Mouse (Mus musculus) liver, embryonic 15.5 days (tissue): ENCODE measurements around the gene Iqschfp. TPM values are rescaled to one million over a fixed set of nuclear protein-coding genes. Genes with fewer than 3 reads are reported as not detected.

Experiments
- ATAC-seq: fragments of 200-750 bp; cut with Nextera tagmentation; 2 replicates; pipeline ENCODE4 v1.8.0; 2017; ENCODE audit warnings: moderate number of reproducible peaks, mild to moderate bottlenecking, moderate library complexity; ENCODE audit not compliant: insufficient read depth
- H3K27ac ChIP-seq: fragments of 300-500 bp; sonication (generic); replicated peaks from 2 replicates; pipeline ENCODE4 v1.5.1; 2015; ENCODE audit warnings: mild to moderate bottlenecking, inconsistent platforms
- H3K27me3 ChIP-seq: fragments of 300-500 bp; sonication (generic); 2 replicates; pipeline ENCODE4 v1.6.1; 2015; ENCODE audit warnings: mild to moderate bottlenecking, inconsistent platforms
- H3K36me3 ChIP-seq: fragments of 300-500 bp; sonication (generic); replicated peaks from 2 replicates; pipeline ENCODE4 v1.6.1; 2015; ENCODE audit warnings: moderate library complexity, mild to moderate bottlenecking, inconsistent platforms
- H3K4me1 ChIP-seq: fragments of 300-500 bp; sonication (generic); replicated peaks from 2 replicates; pipeline ENCODE4 v1.6.1; 2015; ENCODE audit warnings: inconsistent platforms
- H3K4me2 ChIP-seq: fragments of 300-500 bp; sonication (generic); 2 replicates; pipeline ENCODE4 v1.6.1; 2015; ENCODE audit warnings: moderate library complexity, mild to moderate bottlenecking, inconsistent platforms
- H3K4me3 ChIP-seq: fragments of 300-500 bp; sonication (generic); replicated peaks from 2 replicates; pipeline ENCODE4 v1.5.1; 2015; ENCODE audit warnings: mild to moderate bottlenecking, inconsistent platforms
- H3K9ac ChIP-seq: fragments of 300-500 bp; sonication (generic); 2 replicates; pipeline ENCODE4 v1.6.1; 2015; ENCODE audit warnings: moderate library complexity, mild to moderate bottlenecking, inconsistent platforms
- H3K9me3 ChIP-seq: fragments of 300-500 bp; sonication (generic); replicated peaks from 2 replicates; pipeline ENCODE4 v1.6.1; 2016; ENCODE audit warnings: inconsistent platforms
- WGBS: fragments of 180-500 bp; shearing (Covaris S2); methylation state at CpG from one replicate; pipeline ENCODE4 v1.1.7; 2015; ENCODE audit warnings: mixed read lengths; ENCODE audit not compliant: insufficient replicate concordance; 5-methylcytosine and 5-hydroxymethylcytosine counted together
- polyA plus RNA-seq: library from polyadenylated mRNA; unstranded; fragments of >200 nt; fragmentation: Nextera tagmentation; extraction: Ambion mirVana; gene quantifications from 2 replicates; pipeline ENCODE4 v1.2.1, GENCODE M21; 2015

Gene Iqschfp
- polyA plus RNA-seq = not detected in 2 replicates

DNA sequence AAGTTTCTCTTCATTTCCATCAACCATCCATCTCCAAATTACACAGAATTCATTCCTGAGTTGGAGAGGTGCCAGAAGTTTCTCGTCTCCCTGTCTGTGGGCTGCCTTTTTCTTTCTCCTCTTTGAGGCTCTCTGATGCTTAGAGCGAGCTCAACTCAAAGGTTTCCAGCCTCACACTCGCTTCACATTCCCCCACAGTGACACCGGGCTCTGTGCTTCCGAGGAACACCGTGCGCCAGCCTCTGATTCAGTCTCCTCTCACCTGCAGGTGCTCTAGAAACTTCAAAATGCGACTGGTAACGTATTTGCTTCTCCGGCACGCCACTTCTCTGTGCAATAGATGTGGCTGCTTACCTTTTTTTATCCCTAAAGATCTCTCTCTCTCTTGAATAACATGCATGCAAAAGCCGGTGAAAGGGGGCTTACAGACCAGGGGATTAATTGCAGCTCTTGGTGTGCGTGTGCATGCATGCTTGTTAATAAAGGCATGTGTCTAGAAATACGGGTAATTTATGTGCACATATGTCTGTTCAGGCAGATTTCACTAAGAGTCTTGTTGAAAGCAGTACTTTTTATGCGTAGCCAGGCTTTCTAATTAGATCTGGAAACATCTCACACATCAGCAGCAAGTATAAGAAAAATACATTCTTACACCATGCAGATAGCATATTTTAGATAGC is at the start of gene Iqschfp, which contains the start of gene Iqcj:
Gene Iqschfp (plus strand): TSS at position 207 of the 680 bp plus-strand sequence.
Gene Iqcj (plus strand): TSS at position 195 of the 680 bp plus-strand sequence.
- Histone ChIP-seq H3K27ac (no peak within 1 kb of the TSS), H3K4me1 (no peaks in the 10 kb centered on the region), H3K4me2 (no peak within 1 kb of the TSS), H3K9me3 (no peaks in the 10 kb centered on the region), H3K4me3 (no peak within 1 kb of the TSS), H3K36me3 (no peaks in the 10 kb centered on the region), H3K27me3 (no peaks in the 10 kb centered on the region), H3K9ac (no peak within 1 kb of the TSS)
- 65% methylated on average over 15 of the region's 15 CpGs for WGBS
- ATAC-seq = no peak

DNA sequence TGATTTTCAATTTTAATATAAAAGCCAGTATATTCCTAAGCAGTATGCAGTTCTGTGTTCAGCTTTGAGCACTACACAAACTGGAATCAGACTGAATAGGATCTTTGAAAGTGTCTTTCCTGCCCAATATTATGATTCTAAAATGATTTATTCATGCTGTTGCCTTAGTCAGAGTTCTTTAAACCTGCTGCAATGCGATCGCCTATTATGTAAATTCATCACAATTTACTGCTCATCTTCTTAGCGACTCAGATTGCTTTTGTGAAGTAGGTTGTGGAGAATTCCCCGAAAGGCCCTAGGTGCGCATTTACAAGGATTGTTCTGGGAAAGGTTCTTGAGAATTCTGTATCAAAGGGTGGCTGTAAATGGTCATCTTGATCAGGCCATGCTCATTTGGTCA is 39.6 kb upstream of the Iqschfp start:
- no peak overlapping the region for H3K27ac ChIP-seq
- H3K9me3 ChIP-seq = no peaks in the 10 kb centered on the region
- H3K4me2 ChIP-seq = no peak overlapping the region
- no peaks in the 10 kb centered on the region for H3K4me1 ChIP-seq
- no peak for ATAC-seq
- no peak overlapping the region for H3K9ac ChIP-seq
- no peaks in the 10 kb centered on the region for H3K36me3 ChIP-seq
- WGBS = 69% methylated on average over 5 of the region's 5 CpGs
- no peaks in the 10 kb centered on the region for H3K27me3 ChIP-seq
- H3K4me3 ChIP-seq = no peak overlapping the region

DNA sequence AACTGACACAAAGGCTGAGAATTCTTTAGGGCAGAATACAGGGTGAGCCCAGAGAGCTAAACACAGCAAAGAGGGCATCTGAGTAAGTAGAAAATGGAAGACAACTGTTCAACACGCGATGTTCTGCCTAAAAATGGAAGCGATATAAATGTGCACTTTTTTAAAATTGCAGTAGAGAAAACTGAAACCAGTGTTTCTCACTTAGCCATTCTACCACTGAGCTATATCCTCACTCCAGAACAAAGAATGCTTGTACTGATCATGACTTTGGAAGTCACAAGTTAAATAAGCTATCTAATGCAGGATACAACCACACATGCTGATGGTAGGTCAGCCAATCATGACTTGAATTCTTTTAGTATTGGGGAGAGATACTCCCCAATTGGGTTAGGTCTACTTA is 30.5 kb upstream of the Iqschfp start:
- H3K9me3 ChIP-seq = no peaks in the 10 kb centered on the region
- H3K4me1 ChIP-seq = no peaks in the 10 kb centered on the region
- no peak overlapping the region for H3K4me2 ChIP-seq
- H3K9ac ChIP-seq = no peak overlapping the region
- H3K4me3 ChIP-seq = no peak overlapping the region
- no peaks in the 10 kb centered on the region for H3K27me3 ChIP-seq
- no peak overlapping the region for H3K27ac ChIP-seq
- no peak for ATAC-seq
- WGBS = 69% methylated on average over 3 of the region's 3 CpGs
- no peaks in the 10 kb centered on the region for H3K36me3 ChIP-seq

DNA sequence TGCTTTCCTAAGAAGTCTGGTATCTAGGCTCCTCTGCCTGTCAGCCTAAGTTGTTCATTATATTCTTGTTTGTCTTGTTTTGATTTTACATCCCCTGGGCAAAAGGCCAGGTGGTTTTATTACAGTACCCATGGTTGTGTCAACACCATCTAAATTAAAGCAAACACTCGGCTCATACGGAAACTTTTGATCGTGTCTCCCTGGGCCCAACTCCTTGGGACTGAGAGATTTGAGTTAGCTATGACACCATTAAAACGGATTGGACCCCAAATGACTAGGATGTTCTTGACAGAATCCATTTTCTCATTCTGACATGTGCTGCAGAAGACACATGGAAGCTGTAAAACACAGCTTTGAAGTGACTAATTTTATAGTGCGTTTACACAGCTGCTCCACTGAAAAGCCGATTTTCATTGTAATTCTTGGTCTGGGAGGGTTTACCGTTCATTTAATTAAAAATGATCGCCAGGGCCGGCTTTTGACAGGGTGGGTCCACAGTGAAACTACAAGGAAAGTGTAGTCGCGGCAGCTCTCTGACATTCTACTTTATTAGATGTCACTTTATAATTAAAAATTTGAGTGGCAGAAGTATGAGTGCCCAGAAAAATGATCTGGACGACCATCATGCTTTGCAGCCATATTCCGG is 24.5 kb upstream of the Iqschfp start:
- WGBS = 68% methylated on average over 13 of the region's 13 CpGs
- no peaks in the 10 kb centered on the region for H3K27me3 ChIP-seq
- H3K27ac ChIP-seq = no peak overlapping the region
- H3K9ac ChIP-seq = no peak overlapping the region
- no peaks in the 10 kb centered on the region for H3K4me1 ChIP-seq
- no peak overlapping the region for H3K4me2 ChIP-seq
- H3K36me3 ChIP-seq = no peaks in the 10 kb centered on the region
- no peaks in the 10 kb centered on the region for H3K9me3 ChIP-seq
- H3K4me3 ChIP-seq = no peak overlapping the region
- no peak for ATAC-seq

DNA sequence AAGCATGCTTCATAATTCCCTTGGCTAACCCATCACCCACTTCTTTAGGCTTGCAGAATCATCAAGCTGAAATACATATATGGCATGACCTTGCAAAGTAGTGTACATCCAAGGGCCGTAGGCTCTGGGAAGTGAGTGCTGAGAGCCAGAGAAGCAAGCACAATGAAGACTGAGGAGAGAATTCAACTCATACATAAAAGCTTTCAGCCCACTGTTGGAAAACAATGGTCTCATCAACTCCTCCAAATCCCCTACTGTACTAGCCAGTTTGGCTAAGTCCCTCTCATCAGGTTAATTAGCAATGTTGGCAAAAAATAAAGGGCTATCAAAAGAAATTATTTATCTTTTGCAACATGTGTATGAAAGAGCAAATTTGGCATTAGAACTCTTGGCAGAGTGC is 22.6 kb upstream of the Iqschfp start:
- no peak for ATAC-seq

DNA sequence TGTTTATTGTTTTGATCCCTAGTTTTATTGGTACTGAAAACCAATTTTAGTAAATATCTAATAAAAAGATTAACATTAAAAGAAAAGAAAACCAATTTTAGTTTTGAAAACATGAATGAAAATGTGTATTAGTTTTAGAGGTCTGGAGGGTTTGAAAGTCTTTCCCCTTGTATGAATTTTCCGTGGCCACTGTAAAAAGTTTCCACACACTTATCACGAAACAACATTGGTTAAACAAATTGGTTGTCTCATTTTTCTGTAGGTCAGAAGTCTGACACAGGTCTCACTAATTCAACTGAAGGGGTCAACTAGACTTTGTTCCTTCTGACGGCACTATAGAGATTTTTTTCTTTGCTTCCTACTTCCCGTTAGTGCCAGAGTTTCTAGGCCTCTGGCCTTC is 14.8 kb upstream of the Iqschfp start:
- Histone ChIP-seq H3K27ac (no peak overlapping the region), H3K4me1 (no peaks in the 10 kb centered on the region), H3K4me3 (no peak overlapping the region), H3K4me2 (no peak overlapping the region), H3K27me3 (no peaks in the 10 kb centered on the region), H3K9ac (no peak overlapping the region), H3K36me3 (no peaks in the 10 kb centered on the region), H3K9me3 (no peaks in the 10 kb centered on the region)
- ATAC-seq = no peak
- 56% methylated on average over 4 of the region's 4 CpGs for WGBS

More for the DNA sequence above, 22.6 kb upstream of the Iqschfp start:
- Histone ChIP-seq H3K36me3 (no peaks in the 10 kb centered on the region), H3K9me3 (no peaks in the 10 kb centered on the region), H3K27me3 (no peaks in the 10 kb centered on the region), H3K27ac (no peak overlapping the region), H3K4me1 (no peaks in the 10 kb centered on the region), H3K9ac (no peak overlapping the region), H3K4me2 (no peak overlapping the region), H3K4me3 (no peak overlapping the region)
- WGBS = 61% methylated on average over 1 of the region's 1 CpGs

DNA sequence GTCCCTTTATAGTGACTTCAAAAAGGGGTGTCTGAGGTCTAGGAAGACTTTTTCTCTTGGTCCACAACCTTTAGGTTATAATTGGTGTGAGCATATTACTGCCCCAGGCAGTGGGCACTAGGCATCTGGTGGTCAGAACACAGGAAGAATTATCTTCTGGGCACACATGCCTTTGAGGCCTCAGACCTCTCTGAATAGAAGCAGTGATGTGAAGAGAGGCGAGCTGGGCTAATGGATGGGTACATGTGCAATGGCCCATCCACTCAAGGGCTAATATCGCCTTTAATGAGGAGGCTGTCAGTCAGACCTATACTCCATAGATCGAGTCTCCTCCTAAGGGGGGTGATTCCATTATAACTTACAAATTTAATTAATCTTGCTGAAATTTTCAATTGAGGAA is 7.7 kb upstream of the Iqschfp start:
- Histone ChIP-seq H3K4me1 (no peaks in the 10 kb centered on the region), H3K36me3 (no peaks in the 10 kb centered on the region), H3K9me3 (no peaks in the 10 kb centered on the region), H3K9ac (no peak overlapping the region), H3K27ac (no peak overlapping the region), H3K4me3 (no peak overlapping the region), H3K4me2 (no peak overlapping the region), H3K27me3 (no peaks in the 10 kb centered on the region)
- 44% methylated on average over 3 of the region's 3 CpGs for WGBS
- ATAC-seq = no peak

DNA sequence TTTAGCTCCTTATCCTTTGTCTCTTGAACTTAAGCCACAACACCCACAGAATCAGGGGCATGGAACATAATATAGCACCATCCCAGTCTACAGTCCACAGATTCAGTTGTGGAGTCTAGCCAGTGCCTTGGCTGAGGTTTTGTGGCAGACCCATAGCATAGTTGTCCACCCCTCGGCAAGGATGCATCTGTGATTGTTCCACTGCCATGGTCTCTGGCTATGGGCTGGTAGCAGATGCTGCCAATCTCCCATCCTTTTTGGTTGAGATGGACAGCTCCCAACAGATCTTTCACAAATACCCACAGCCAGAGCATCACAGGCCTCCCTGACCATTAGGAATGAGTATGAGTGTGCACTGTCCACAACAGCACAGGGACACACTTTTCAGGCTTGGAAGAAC is 5.9 kb upstream of the Iqschfp start:
- no peak overlapping the region for H3K9ac ChIP-seq
- no peaks in the 10 kb centered on the region for H3K27me3 ChIP-seq
- no peaks in the 10 kb centered on the region for H3K4me1 ChIP-seq
- no peak overlapping the region for H3K4me3 ChIP-seq
- no peak for ATAC-seq
- H3K4me2 ChIP-seq = no peak overlapping the region
- no peaks in the 10 kb centered on the region for H3K36me3 ChIP-seq
- H3K9me3 ChIP-seq = no peaks in the 10 kb centered on the region
- H3K27ac ChIP-seq = no peak overlapping the region
- 59% methylated on average over 1 of the region's 1 CpGs for WGBS

DNA sequence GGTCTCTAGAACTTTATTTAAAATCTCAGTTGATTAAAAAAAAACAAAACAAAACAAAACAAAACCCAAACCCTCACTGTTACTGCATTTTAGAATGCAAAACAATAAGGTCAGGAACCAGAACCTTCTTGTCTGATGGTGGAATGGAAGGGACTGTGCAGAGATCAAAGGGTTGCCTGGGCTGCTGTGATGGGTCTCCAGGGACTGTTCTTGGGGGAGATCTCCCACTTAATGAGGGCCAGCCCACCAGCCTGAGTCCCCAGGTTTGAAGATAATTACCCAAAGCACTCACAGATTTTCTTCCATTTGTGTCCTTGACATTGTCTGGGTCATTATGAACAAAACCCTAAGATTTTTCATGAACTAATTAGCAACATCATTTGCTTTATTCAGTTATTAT is 4.8 kb upstream of the Iqschfp start:
- no peaks in the 10 kb centered on the region for H3K27me3 ChIP-seq
- H3K4me1 ChIP-seq = no peaks in the 10 kb centered on the region
- no peak overlapping the region for H3K27ac ChIP-seq
- H3K9me3 ChIP-seq = no peaks in the 10 kb centered on the region
- no peak for ATAC-seq
- no peaks in the 10 kb centered on the region for H3K36me3 ChIP-seq
- no peak overlapping the region for H3K9ac ChIP-seq
- H3K4me3 ChIP-seq = no peak overlapping the region
- no peak overlapping the region for H3K4me2 ChIP-seq

DNA sequence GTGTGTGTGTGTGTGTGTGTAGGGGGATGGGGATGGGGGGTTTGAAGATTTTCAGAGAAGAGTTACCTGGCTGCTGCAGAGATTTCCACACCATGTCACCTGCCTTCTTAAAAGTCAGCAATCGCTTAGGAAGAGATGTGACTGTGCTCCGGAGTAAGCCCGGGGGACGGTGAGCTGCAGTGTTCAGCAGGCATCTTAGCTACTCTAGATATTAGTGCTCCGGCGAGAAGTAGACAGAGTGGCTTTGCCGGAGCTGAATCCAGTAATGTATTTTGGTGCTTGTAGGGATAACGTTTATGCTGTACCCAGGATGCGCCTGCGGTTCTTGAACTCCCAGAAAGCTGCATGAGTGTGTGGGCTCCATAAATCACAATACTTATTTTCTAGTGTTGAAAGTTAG is 736 bp downstream of the Iqschfp start:
- H3K4me2 ChIP-seq = no peak overlapping the region
- no peak overlapping the region for H3K27ac ChIP-seq
- no peaks in the 10 kb centered on the region for H3K9me3 ChIP-seq
- no peaks in the 10 kb centered on the region for H3K4me1 ChIP-seq
- no peak for ATAC-seq
- H3K4me3 ChIP-seq = no peak overlapping the region
- no peaks in the 10 kb centered on the region for H3K27me3 ChIP-seq
- WGBS = 75% methylated on average over 10 of the region's 10 CpGs
- H3K36me3 ChIP-seq = no peaks in the 10 kb centered on the region
- H3K9ac ChIP-seq = no peak overlapping the region

DNA sequence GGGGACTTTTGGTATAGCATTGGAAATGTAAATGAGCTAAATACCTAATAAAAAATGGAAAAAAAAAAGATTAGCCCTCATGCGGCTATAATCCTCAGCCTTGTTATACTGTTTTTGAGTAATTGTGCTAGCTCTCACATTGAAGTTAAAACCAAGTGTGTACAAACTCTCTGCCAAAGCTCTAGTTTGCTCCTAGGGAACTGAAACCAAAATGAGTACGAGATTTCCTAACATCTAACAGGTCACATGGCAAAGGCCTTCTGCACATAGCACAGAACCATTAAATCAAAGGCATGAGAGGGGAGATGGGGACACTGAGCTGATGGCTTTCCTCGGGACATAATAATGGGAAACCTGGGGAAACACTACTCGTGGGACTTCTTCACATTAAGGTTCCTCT is 10.5 kb downstream of the Iqschfp start:
- Histone ChIP-seq H3K27ac (no peak overlapping the region), H3K36me3 (no peaks in the 10 kb centered on the region), H3K4me3 (no peak overlapping the region), H3K4me2 (no peak overlapping the region), H3K9me3 (no peaks in the 10 kb centered on the region), H3K4me1 (no peaks in the 10 kb centered on the region), H3K27me3 (no peaks in the 10 kb centered on the region), H3K9ac (no peak overlapping the region)
- ATAC-seq = no peak
- WGBS = 54% methylated on average over 4 of the region's 4 CpGs

DNA sequence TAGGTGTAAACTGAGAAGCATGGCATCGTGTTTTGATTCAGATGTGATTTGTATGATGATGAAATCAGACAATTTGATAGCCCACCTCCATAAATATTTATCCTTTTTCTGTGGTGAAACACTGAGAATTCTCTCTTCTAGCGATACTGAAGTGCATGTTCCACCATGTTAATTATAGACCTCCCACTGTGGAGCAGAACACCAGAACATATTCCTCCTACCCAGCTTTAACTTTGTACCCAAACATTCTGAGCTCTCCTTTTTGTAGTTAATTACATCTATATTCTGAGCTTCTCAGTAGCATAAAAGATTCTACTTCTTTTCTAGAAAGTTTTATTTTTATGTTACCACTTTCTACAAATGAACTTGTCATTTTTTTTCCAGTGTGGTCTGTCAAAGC is 16.6 kb downstream of the Iqschfp start:
- Histone ChIP-seq H3K9me3 (no peaks in the 10 kb centered on the region), H3K27ac (no peak overlapping the region), H3K4me3 (no peak overlapping the region), H3K9ac (no peak overlapping the region), H3K4me1 (no peaks in the 10 kb centered on the region), H3K36me3 (no peaks in the 10 kb centered on the region), H3K27me3 (no peaks in the 10 kb centered on the region), H3K4me2 (no peak overlapping the region)
- no peak for ATAC-seq
- WGBS = 61% methylated on average over 2 of the region's 2 CpGs
